Mouse (Mus musculus) forebrain, embryonic 11.5 days (tissue): ENCODE results near the gene Lhfpl4. TPM values are rescaled to one million over a fixed set of nuclear protein-coding genes. Genes with fewer than 3 reads are reported as not detected.

ENCODE experiments used
- polyA plus RNA-seq: library from polyadenylated mRNA; unstranded; fragments of >200 nt; fragmentation: Nextera tagmentation; extraction: Ambion mirVana; gene quantifications from 2 replicates; pipeline ENCODE4 v1.2.1, GENCODE M21; 2014

The Lhfpl4 gene
- polyA plus RNA-seq, 1 experiment from 2014 or later = 6.6 TPM

Other genes with a start within 250 kb of the Lhfpl4 start
- gene Srgap3, start 248.1 kb downstream of the Lhfpl4 start, polyA plus RNA-seq = 37.8 and 38.5 TPM in 2 replicates
- gene Thumpd3, start 149.2 kb downstream of the Lhfpl4 start, polyA plus RNA-seq = 54.8 and 58.6 TPM in 2 replicates
- 88.6 and 92.3 TPM in 2 replicates for gene Setd5, start 118.0 kb downstream of the Lhfpl4 start, polyA plus RNA-seq
- gene Mtmr14, start 42.5 kb upstream of the Lhfpl4 start, polyA plus RNA-seq = 50.5 and 50.8 TPM in 2 replicates
- 0.13 and 0.52 TPM in 2 replicates for gene Cpne9, start 86.9 kb upstream of the Lhfpl4 start, polyA plus RNA-seq
- 31.9 and 35.4 TPM in 2 replicates for gene Brpf1, start 111.8 kb upstream of the Lhfpl4 start, polyA plus RNA-seq
- 14.2 and 14.5 TPM in 2 replicates for gene Ogg1, start 131.6 kb upstream of the Lhfpl4 start, polyA plus RNA-seq
- 47.8 and 52.5 TPM in 2 replicates for gene Camk1, start 148.6 kb upstream of the Lhfpl4 start, polyA plus RNA-seq
- gene Tada3, start 182.5 kb upstream of the Lhfpl4 start, polyA plus RNA-seq = 72.5 and 76.3 TPM in 2 replicates
- gene Arpc4, start 182.7 kb upstream of the Lhfpl4 start, polyA plus RNA-seq = 180 and 182 TPM in 2 replicates
- gene Ttll3, start 193.9 kb upstream of the Lhfpl4 start, polyA plus RNA-seq = 5.1 and 6.0 TPM in 2 replicates
- 26.7 and 28.5 TPM in 2 replicates for gene Rpusd3, start 224.0 kb upstream of the Lhfpl4 start, polyA plus RNA-seq
- not detected in 2 replicates for gene Cidec, start 240.4 kb upstream of the Lhfpl4 start, polyA plus RNA-seq
- 66.1 and 75.0 TPM in 2 replicates for gene Jagn1, start 247.2 kb upstream of the Lhfpl4 start, polyA plus RNA-seq